Mouse (Mus musculus) heart, adult 2 months (tissue): Measurements from ENCODE around the gene Grin2c.

Experiments
- CTCF ChIP-seq: fragments of 200-600 bp; IDR thresholded peaks from 2 replicates; pipeline ENCODE4 v1.8.1; 2022; ENCODE audit warnings: antibody characterized with exemption, mild to moderate bottlenecking, moderate library complexity
- POLR2A ChIP-seq: fragments of 200-500 bp; IDR thresholded peaks from 2 replicates; pipeline ENCODE4 v1.6.1; 2011; ENCODE audit warnings: mild to moderate bottlenecking, low read depth, low read length, control low read depth; ENCODE audit not compliant: insufficient read depth

DNA sequence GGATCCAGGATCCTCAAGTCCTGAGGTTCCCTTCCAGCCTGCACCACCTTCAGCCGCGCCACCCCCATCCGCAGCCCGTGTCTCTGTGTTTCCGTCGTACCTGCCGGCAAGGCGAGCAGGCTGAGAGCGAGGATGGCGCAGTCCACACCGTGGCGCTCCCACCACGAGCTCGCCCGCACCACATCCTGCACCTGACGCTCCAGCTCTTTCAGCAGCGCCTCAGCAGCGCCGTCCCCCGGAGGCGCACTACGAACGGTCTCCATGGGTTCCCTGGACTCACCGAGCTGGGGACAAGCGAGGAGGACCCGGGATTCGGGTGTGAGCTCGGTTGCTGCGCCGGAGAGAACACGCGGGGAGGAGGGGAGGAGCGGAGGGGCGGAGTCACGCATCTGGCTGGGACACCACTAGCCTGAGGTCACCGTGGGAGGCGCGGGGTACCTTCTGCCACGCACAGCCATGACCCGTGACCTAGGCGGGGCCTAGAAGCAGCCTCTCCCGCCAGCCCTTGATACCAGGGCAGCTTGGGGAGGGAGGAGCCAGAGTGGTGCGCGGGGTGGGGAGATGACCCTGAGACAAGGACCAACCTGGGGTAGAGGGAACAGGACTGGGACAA lies 30.3 kb upstream of the Grin2c start, which contains the start of gene Fads6:
- TF ChIP-seq POLR2A (no peak), CTCF (peak; percentile 48)
